ENCODE assay signal across 13 mouse cellular contexts in genomic region chr12:52314818-52315217, GRCm38 (mm10).
"Had no signal": no experiment of that assay in that cellular context is flagged by ENCODE, and none has a peak within 500 bp of the region (broad histone marks: within the 10 kb centered on the region; RNA-seq: fewer than 3 reads in every experiment).

No protein-coding gene starts in this region.

- H3K9ac ChIP-seq: limb, embryonic 12.5 days; liver, embryonic 13.5 days; midbrain, embryonic 12.5 days had no signal

- H3K36me3 ChIP-seq: limb, embryonic 12.5 days; liver, embryonic 13.5 days; midbrain, embryonic 12.5 days had no signal

- H3K27me3 ChIP-seq: limb, embryonic 12.5 days; liver, embryonic 13.5 days; megakaryocyte, embryonic 14.5 days; midbrain, embryonic 12.5 days had no signal

- H3K4me3 ChIP-seq: limb, embryonic 12.5 days; liver, embryonic 13.5 days; megakaryocyte, embryonic 14.5 days; midbrain, embryonic 12.5 days had no signal

- H3K4me1 ChIP-seq: limb, embryonic 12.5 days; liver, embryonic 13.5 days; megakaryocyte, embryonic 14.5 days; midbrain, embryonic 12.5 days had no signal

- DNase-seq: kidney, adult 8-10 months; kidney, postnatal 25 days; layer of hippocampus, postnatal 36 days; liver, embryonic 13.5 days; lung, adult 2 months; lung, postnatal 10 days; right cerebral cortex, adult 18-20 months; thymus, postnatal 4 days had no signal

- H3K4me2 ChIP-seq: limb, embryonic 12.5 days; liver, embryonic 13.5 days; midbrain, embryonic 12.5 days had no signal

- H3K9me3 ChIP-seq: liver, embryonic 13.5 days had no signal

- H3K27ac ChIP-seq: limb, embryonic 12.5 days; liver, embryonic 13.5 days; midbrain, embryonic 12.5 days; stomach, postnatal 0 days had no signal

- ATAC-seq: intestine, postnatal 0 days had no signal
